Mouse (Mus musculus) urinary bladder, postnatal 4 days (tissue): ENCODE measurements around the gene Fdps.

Experiments
- DNase-seq, 2 experiments: peaks; one replicate each; pipeline ENCODE4 v3.0.0; 2021 to 2022; ENCODE audit warnings: low spot score in 2 of 2

Fdps gene

DNA sequence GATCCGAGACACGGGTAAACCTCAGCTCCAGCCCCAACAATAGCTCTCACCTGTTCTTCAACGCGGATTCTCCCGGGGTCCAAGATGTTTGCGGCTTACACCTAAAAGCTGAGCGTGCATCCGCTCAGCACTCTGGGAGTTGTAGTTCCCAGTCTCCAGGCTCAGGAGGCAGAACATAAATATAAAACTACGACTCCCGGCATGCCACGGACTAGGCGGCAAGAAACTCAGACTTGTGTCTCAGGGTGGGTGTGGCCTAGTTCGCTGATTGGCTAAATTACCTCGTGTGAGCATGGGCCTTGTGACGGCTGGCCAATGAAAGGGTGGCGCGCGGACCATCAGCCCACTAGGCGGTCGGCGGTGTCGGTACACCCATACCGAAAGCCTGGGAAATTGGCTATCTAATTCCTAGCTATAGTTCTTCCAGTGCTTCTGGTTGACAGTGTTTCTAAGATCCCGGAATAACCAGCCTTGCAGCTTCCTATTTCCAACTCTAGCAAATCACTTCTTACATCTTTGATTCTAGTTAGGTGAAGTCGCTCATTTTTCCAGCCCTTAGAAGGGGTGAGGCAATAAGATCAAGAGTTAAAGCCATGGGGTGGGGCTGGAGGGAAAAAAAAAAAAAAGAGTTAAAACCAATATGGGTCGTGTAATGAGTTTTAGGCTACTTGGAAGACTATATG, at the start of gene Fdps:
Gene Fdps, minus strand, starts transcription at position 148 of the 683 bp plus-strand sequence.
- DNase-seq: peak; percentile 91 to 93

DNA sequence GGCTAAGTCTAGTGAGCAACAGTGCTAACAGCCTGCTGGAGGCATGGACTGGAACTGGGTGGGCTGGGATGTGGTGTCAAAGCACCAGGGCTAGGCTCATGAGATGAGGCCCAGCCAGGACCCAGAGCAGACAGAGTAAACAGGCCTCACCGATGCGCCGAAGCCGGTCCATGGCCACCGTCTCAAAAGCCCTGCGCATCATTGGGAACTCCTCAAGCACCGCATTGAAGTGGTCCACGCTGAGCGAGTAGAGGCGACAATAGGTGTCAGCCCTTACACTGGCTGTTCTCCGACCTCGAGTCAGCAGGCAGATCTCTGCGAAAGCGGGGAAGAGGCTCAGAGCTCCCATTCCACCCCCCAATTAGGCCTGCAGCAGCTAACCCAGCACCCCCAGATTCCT, 46.8 kb upstream of the Fdps start:
- no peak for DNase-seq

DNA sequence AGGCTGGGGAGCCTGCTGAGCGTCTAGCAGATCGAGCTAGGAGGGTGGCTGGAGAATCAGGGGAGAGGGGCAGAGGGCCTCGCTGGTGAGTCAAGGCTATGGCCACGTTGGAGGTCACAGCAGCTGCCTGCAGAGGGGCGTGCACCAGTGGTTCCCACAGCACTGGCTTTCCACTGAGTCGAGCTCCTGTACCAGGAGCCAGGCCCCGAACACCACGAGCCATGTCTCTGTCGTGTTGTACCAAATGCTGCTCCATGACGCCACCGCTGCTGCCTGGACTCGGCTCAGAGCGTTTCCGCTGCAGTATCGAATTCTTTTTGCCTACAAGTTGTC, 46.2 kb upstream of the Fdps start:
- no peak for DNase-seq

DNA sequence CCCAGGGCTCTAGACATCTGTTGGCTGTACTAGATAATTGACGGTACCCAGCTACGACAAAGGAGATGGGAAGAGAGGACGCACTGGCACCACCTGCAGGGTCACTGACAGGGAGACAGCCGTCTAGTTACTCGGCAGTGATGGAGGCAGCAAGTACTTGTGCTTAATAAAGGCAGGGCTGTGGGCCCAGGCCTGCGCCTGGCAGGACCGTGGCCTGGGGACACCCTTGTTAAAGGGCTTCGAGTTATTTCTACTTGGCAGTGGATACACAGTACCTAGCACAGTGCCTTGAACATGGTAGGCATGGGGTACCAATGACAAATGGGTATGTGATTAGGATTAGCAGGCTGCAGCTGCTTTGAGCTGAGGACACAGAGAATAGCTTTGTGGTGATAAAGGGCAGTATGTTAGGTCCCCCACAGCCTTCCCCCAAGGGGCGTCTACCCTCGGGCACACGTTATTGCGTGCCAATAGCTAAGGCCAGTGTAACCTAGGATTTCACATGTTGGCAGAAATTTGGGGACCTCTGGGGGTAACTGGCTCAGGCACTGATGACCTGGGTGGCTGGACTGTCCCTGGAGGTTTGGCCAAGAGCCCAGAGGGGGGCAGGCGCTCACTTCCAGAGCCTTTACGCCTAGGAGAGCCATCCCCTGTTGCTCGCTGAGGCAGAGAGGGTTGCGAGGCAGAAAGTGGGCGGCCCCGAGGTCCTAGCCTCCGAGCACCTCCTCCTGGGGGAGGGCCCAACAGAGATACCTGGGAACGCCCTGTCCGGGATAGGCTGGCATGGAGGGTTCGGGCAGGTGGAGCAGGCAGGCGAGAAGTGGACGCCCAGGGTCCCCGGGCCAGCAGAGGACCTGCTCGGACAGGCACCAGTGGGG, 45.6 kb upstream of the Fdps start:
- no peak for DNase-seq

DNA sequence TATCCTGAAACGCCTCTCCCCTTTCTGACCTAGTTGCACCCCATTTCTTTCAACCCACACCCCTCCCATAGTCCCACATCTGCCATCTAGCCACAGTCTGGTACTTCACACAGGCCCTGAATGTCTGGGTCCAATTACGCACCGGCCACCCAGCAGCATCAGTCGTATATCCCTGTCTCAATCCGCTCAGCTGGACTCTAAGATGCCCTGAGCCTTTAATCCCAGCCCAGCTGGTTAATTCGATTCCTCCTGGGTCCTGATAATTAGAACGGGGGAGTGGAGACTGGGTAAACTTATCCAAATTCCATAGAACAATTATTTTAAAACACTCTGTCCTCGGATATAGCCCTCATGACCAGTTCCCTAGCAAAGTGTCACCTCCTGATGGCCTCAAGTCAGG, 43.8 kb upstream of the Fdps start:
- no peak for DNase-seq

DNA sequence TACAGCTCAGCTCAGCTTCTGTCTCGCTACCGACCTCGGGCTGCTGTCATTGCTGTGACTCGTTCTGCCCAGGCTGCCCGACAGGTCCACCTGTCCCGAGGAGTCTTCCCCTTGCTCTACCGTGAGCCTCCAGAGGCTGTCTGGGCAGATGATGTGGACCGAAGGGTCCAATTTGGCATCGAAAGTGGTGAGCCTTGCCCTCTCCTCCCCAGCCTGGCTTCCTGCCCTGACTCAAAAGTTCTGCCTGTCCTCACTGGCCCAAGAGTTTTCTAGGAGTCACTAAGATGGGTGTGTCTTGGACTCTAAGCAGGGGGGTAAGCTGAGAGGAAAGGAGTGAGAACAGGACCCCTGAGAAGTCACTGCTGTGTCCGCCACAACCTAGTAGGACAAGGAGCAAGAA, 43.1 kb upstream of the Fdps start:
- no peak for DNase-seq

DNA sequence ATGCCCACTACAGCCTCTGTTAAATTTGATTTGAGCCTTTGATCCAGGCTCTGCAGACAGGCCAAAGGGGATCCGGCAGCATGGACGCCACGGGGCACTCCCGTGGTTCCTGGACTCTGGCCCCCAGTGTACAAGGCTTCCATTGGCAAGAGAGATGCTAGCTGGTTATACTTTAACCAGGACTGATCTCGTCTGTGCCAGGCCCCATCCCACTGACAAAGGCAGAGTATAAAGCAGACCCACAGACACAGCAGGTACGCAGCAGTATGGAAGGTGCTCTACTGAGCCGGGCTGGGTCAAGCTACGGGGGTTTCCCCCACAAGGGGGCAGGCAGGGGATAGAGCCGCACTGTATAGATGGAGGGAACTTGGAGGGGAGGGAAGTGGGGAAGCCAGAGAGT, 34.6 kb upstream of the Fdps start:
- DNase-seq: no peak

DNA sequence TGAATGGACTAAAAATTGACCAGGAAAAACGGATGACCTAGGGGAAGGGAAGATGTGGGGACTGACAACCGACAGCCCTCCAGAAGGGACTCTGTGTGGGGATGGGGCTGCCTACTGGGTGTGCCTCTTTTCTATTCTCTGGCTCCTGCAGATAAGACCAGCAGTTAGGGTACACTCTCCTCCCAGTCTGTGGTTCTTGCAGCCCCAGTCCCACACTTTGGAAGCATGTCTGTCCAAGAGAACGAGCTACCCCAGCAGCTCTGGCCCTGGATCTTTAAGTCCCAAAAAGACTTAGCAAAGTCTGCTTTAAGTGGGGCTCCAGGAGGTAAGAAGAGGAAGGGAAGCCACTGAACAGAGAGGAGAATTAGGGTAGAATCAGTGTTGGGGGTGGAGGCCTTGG, 34.2 kb upstream of the Fdps start, which contains the start of gene Pklr:
Gene Pklr, plus strand, starts transcription at position 185 of the 400 bp plus-strand sequence.
- DNase-seq: no peak

DNA sequence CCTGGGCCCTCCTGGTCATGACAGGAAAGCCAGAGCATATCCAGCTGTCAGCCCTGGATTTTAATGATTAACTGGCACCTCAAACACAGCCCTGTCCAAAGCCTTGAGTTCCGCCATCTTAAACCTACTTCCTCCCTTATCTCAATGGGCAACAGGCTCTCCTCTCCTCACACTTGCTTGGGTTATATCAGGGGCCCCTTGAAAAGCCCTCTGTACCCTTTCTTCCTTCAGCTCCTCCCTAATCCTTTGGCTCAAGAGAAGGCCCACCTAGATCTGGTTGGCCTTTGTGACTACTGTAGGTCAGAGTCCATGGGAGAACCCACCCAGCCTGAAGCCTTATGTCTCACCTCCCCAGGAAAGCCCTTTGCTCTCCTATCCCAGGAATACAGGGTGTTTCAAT, 32.0 kb upstream of the Fdps start:
- no peak for DNase-seq

DNA sequence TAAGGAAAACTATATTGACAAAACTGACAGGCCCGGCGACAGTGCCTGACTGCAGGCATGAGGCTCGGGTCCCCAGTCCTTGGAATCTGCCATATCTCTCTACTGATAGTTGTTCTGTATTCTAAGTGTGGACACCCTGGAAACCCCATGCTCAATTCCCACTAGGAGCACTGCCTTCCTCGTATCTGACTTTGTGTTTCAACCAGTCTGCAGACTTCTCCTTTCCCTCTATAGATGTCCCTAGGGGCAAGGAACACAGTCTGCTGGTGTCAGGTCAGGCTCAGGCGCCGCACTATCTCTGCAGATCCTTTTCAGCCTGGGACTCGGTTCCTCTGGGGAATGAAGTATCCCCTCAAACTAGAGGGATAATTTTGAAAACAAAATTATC, 31.3 kb upstream of the Fdps start:
- DNase-seq: no peak

DNA sequence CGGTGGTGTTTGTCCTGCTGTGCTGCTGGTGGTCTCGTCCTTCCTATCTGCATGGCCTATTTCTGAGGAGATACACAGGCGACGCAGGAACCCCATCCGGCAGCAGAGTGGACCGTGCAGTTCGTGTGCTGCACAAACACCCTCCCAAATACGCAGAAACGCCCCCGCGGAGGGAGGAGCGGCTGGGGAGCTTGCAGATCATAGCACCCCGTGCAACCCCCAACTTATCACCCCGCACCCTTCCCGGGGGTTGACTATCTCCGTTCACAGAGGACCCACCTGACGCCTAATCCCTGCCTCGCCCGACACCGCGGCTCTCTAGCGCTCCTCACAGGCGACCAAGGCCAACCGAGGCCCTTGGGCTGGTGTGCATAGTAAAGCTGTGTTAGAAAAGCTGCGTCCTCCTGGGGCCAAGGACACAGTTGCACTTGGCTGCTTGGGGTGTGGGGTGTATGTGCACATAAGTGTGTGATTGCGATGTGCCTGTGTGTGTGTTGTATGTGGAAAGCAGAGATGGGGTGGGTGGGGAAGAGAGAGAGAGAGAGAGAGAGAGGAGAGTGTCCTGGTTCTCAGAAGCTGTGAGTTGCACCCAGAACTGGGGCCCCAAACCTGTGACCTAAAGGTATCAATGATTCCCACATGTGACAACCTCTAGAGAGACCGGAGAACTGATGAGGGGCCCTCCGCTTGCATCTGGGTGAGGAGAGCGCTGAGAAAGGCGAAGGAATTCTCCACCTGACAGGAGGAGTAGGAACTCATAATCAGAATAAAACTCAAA, 30.7 kb upstream of the Fdps start:
- DNase-seq: peak in 1 of 2 experiments; percentile 63

DNA sequence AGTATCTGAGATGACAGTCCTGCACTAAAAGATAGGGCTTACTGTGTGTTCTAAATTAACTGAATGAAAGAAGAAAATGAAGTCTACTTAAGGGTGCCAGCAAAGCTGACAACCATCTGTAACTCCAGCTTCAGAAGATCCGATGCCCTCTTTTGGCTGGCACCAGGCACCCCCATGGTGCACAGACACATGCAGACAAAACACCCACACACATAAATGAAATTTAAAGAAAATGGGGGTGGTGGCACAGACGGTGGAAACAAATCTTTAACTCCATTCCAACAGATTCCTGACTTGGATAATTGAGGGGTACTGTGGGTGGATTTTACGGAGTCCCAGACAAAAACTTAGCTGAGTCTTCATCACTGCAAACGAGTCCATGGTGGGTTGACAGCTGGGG, 30.1 kb upstream of the Fdps start:
- no peak for DNase-seq

DNA sequence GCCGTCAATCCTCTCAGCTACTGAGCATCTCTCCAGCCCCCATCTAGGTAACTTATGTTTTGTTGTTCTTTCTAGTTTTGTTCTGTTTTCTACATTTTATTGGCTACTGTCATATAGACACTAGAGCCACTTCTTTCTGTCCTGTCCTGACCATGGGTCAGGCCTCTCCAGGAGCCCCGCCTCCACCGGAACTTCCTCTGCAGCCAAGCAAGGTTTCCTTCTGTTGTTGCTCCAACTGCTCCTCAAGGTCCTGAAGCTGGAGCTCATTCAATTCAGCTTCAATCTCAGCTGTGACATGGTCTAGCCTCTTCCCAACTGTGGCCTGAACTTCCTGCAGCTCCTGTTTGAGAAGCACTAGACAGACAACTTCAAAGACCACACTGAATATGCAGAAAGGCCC, 28.1 kb upstream of the Fdps start:
- DNase-seq: no peak

DNA sequence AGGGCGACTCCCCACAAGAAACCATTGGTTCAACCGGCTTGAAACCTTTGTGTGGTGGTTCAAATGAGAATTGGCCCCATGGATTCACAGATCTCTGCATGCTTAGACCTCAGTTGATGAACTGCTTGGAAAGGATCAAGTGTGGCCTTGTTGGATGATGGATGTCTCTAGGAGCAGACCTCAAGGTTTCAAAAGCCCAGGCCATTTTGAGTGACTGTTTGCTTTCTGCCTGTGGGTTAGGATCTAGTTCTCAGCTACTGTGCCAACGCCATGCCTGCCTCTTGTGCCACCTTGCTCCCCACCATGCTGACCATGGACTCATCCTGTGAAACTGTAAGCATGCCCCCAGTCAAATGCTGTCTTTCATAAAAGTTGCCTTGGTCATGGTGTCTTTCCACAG, 24.2 kb upstream of the Fdps start:
- DNase-seq: no peak

DNA sequence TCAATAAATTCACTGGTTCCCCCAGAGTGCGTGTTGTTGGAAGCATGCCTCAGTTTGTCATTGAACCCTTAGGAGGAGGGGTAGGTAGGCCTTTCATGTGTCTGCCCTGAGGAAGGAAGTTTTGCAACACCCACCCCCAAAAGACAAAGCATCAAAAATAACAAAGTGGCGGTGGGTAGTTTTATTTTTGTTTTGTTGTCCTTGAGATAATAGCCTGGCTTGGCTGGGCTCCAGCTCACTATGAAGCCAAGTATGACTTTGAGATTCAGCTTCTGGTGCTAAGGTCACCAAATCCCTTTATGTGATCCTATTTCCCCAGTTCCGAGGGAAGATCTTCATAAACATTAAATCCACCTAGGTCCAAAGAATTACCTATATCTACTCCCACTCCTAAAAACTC, 22.5 kb upstream of the Fdps start:
- no peak for DNase-seq

DNA sequence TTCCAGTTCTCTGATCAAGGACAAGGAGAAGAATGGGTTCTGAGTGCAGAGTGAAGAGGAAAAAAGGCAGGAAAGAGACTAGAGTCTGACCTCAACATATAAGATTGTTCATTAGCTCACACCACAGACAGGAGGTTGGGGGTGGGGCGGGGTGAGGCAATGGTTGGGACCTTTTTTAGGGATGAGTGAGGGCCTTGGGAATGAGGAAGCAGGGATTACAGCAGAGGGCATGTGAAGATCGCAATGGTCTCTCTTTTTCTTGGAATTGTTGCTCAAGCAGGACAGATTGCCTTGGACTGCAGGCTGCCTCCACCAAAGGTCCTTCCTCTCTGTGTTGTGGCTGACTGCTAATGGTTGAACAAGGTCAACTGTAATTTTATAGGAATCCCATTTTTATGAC, 21.6 kb upstream of the Fdps start:
- peak; percentile 52 to 66 for DNase-seq

DNA sequence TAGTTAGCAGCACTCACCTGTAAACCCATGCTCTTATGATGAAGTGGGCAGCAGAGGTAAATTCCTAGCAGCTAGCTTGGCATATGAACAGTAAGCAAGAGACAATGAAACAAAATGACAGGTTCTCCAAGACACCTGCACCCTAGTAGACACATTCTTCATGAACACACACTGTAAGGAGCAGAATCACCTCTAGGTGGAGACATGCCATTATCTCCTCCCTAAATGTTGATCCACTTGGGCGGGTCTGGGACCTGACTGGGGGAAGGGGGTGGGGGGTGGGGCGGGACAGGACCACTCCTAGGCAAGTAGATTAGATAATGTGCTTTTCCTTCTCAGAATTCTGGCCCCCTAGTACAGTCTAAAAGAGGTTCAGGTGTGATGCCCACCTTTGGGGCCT, 13.8 kb upstream of the Fdps start:
- DNase-seq: no peak

DNA sequence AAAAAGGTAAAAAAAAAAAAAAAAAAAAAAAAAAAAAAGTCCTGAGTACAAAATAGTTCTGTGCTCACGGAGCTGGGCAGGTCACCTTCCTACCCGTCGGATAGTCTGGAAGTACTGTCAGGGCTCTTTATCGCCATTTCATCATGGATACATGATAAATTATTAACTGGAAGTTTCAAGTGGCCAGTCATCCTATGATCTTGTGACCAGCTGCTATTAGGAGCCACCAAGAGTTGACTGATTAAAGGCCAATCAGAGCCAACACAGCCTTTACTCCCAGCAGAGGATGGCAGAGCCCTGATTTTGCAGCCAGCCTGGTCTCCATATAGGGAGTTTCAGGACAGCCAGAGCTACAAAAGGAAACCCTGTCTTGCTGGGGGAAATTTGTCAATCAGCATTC, 11.3 kb upstream of the Fdps start:
- no peak for DNase-seq

DNA sequence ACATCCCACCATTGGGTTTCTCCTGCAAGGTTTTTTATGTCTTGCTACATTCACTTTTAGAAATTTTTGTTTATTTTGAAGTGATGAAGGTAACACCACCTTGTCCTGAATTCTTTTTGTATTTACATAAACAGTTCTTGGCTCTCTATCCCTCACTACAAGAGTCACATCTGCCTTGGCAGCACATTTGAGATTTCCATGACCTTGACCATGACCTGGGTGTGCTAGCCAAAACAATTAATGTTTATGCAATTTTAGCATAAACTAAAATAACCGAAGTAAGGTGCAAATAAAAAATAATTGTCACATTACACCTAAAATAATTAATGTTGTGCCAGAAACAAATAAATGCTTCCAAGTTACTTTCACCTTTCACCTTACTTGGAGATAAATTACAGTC, 6.4 kb upstream of the Fdps start:
- DNase-seq: no peak

DNA sequence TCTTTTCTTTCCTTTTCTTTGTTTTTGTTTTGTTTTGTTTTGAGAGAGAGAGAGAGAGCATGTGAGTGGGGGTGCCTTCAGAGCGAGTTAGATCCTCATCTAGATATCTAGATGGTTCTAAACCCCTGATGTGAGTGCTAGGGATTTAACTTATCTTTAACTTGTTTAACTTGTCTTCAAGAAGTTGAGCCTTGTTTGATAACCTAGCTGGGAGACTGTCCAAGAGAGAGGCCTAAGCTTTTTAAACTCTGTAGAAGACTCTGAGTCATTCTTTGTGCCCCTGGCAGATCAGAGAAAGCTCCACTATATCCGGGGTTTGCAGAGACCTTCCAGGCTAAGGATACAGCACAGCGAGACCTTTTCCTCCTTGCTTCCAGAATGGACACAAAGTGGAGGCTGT, 5.8 kb upstream of the Fdps start:
- no peak for DNase-seq

DNA sequence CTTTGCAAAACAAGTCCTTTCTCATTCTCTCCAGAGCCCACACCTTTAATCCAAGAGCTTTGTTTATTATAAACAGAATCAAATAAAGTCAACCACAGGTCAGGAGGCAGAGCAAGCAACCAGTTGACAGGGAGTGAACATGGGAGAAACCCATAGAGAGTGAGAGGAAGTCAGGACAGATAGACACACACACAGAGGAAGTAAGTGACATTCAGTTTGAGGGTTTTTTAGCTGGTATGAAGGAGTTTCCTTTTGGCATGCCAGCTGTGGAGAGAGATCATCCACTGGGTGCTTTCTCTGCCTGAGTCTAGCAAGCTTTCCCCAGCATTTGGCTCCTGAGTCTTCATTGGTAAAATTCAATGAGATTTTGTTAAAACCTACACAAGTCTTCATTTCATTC, 5.1 kb upstream of the Fdps start:
- no peak for DNase-seq

DNA sequence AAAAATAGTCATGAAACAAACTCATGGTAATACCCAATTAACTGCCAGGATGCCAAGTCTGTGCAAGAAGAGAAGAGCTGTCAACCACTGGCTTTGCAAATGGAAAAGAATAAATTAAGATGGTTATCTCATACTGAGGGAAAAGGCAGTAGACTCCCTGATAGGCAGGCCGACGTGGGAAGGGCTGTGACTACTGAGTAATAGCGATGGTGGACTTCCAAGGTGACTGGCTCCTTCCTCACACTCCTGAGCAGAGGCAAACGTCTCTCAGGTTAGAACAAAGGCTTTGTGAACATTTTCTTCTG, 1.5 kb upstream of the Fdps start:
- no peak for DNase-seq
